Mouse (Mus musculus) limb, embryonic 15.5 days (tissue): ENCODE data around the gene Espl1. TPM values are rescaled to one million over a fixed set of nuclear protein-coding genes. Genes with fewer than 3 reads are reported as not detected.
A peak's percentile ranks its signal among the peaks of the same experiment; 100 is the strongest.

ENCODE experiments used
- ATAC-seq: fragments of 200-750 bp; cut with Nextera tagmentation; 2 replicates; pipeline ENCODE4 v1.8.0; 2017; ENCODE audit warnings: low read depth, moderate TSS enrichment; ENCODE audit not compliant: insufficient number of reproducible peaks, low FRiP score, low TSS enrichment
- H3K27ac ChIP-seq: fragments of 300-500 bp; sonication (generic); 2 replicates; pipeline ENCODE4 v1.5.1; 2015; ENCODE audit warnings: moderate library complexity, mild to moderate bottlenecking, inconsistent platforms
- H3K27me3 ChIP-seq: fragments of 300-500 bp; sonication (generic); 2 replicates; pipeline ENCODE4 v1.6.1; 2015; ENCODE audit warnings: inconsistent platforms
- H3K36me3 ChIP-seq: fragments of 300-500 bp; sonication (generic); 2 replicates; pipeline ENCODE4 v1.6.1; 2015; ENCODE audit warnings: inconsistent platforms
- H3K4me1 ChIP-seq: fragments of 300-500 bp; sonication (generic); 2 replicates; pipeline ENCODE4 v1.6.1; 2015; ENCODE audit warnings: inconsistent platforms
- H3K4me2 ChIP-seq: fragments of 300-500 bp; sonication (generic); 2 replicates; pipeline ENCODE4 v1.6.1; 2015; ENCODE audit warnings: mild to moderate bottlenecking, inconsistent platforms
- H3K4me3 ChIP-seq: fragments of 300-500 bp; sonication (generic); 2 replicates; pipeline ENCODE4 v1.5.1; 2015; ENCODE audit warnings: mild to moderate bottlenecking, inconsistent platforms
- H3K9ac ChIP-seq: fragments of 300-500 bp; sonication (generic); 2 replicates; pipeline ENCODE4 v1.6.1; 2015; ENCODE audit warnings: inconsistent platforms
- H3K9me3 ChIP-seq: fragments of 300-500 bp; sonication (generic); 2 replicates; pipeline ENCODE4 v1.6.1; 2016; ENCODE audit warnings: inconsistent platforms
- WGBS: fragments of 180-500 bp; shearing (Covaris S2); methylation state at CpG from one replicate; pipeline ENCODE4 v1.1.7; 2015; 5-methylcytosine and 5-hydroxymethylcytosine counted together
- polyA plus RNA-seq: library from polyadenylated mRNA; unstranded; fragments of >200 nt; fragmentation: Nextera tagmentation; extraction: Ambion mirVana; gene quantifications from 2 replicates; pipeline ENCODE4 v1.2.1, GENCODE M21; 2015

Gene Espl1
- 17.7 and 19.5 TPM in 2 replicates for polyA plus RNA-seq

DNA sequence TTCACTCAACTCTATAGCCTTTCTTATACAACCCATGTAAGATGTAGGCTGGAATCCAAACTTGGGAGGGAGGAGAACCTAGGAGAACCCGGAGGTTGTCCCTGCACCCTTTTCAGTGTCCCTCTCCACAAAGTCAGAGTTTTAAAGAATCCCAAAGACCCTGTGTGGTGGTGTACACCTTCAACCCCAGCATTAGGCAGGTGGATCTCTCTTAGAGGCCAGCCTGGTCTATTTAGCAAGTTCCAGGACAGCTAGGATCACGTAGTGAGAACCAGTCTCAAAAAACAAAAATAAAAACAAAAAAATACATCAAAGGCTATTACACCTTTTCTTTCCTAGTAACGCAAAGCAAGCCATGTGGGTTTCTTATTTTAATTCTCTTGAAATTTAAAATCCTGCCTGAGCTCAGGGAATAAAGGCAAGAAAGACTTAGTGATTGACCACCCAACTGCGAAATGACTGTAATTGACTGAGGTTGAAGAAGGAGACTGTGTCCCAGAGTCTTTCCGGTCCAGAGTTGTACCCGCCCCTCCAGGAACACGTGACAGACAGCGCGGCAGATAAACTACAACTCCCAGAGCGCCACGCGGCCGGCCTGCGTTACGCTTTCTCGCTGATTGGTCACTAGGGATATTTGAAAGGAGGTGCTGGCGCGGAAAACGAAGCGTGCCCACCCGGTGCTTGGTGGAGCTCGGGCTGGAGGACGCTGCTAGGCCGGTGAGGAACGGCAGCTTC lies at the start of gene Espl1:
Gene Espl1 (plus strand): TSS at position 634 of the 735 bp plus-strand sequence.
- H3K27me3 ChIP-seq: no peaks in the 10 kb centered on the region
- peaks cover 17% of the 10 kb centered on the region for H3K36me3 ChIP-seq
- H3K4me3 ChIP-seq: peak within 1 kb of the TSS; percentile 77
- H3K9ac ChIP-seq: peak within 1 kb of the TSS; percentile 47
- H3K9me3 ChIP-seq: no peaks in the 10 kb centered on the region
- H3K27ac ChIP-seq: no peak within 1 kb of the TSS
- peak; percentile 95 for ATAC-seq
- 6% methylated on average over 25 of the region's 25 CpGs for whole genome bisulfite sequencing
- peak within 1 kb of the TSS; percentile 92 for H3K4me2 ChIP-seq
- H3K4me1 ChIP-seq: peaks cover 7% of the 10 kb centered on the region

GRCm38 (mm10) chr15:102246866-102247251 lies 49.2 kb upstream of the Espl1 start:
- no peaks in the 10 kb centered on the region for H3K9me3 ChIP-seq
- peak overlapping the region; percentile 99 for H3K27ac ChIP-seq
- H3K4me3 ChIP-seq: peak overlapping the region; percentile 58
- peaks cover 83% of the 10 kb centered on the region for H3K4me1 ChIP-seq
- peaks cover 20% of the 10 kb centered on the region for H3K36me3 ChIP-seq
- 1% methylated on average over 30 of the region's 35 CpGs for WGBS
- peak; percentile 64 for ATAC-seq
- peak overlapping the region; percentile 85 for H3K4me2 ChIP-seq
- peak overlapping the region; percentile 18; the same call in 1 of the 2 replicates for H3K9ac ChIP-seq
- no peaks in the 10 kb centered on the region for H3K27me3 ChIP-seq

DNA sequence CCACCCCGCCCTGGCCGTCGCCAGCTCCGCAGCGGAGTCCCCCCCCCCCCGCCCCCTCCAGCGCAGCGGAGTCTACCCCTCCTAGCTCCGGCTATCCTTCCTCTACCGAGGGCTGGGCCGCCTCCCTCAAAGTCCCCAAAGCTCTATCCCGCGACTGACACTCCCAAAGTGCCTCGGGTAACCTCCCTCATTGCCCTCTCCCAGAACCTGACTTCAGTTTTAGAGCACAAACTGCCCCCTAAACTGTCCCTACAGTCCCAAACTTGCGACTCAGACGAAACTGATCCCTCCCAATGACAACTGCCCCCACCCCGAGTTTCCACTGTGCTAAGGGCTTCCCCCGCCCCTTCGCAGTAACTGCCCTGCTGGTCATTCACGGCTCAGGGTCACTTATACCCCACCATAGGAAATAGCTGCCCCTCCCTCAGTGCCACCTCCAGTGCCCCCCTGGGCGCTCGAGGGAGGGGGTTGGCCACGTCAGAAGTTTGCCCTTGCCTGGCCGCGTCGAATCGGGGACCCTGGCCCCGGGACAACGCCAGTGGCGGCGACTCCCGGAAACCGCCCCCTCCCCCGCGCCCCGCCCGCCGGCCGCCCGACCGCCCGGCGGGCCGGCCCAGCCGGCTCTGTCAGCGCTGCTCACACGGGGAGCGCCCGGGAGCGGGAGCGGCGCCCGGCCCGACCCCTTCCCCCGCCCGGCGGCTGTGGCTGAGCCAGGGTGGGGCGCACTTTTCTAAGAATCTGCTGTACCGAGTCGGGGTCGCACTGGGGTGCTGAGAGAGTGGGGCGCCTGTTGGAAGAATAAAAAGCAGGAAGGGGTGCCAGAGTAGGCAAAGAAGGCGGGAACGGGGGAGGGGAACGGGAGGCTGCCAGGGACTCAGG lies 48.6 kb upstream of the Espl1 start:
- peak; percentile 44 for ATAC-seq
- 0% methylated on average over 46 of the region's 65 CpGs for WGBS
- Histone ChIP-seq H3K4me3 (peak overlapping the region; percentile 58), H3K4me1 (peaks cover 83% of the 10 kb centered on the region), H3K4me2 (peak overlapping the region; percentile 85), H3K9me3 (no peaks in the 10 kb centered on the region), H3K27ac (peak overlapping the region; percentile 99), H3K36me3 (peaks cover 25% of the 10 kb centered on the region), H3K27me3 (no peaks in the 10 kb centered on the region), H3K9ac (peak overlapping the region; percentile 43)

DNA sequence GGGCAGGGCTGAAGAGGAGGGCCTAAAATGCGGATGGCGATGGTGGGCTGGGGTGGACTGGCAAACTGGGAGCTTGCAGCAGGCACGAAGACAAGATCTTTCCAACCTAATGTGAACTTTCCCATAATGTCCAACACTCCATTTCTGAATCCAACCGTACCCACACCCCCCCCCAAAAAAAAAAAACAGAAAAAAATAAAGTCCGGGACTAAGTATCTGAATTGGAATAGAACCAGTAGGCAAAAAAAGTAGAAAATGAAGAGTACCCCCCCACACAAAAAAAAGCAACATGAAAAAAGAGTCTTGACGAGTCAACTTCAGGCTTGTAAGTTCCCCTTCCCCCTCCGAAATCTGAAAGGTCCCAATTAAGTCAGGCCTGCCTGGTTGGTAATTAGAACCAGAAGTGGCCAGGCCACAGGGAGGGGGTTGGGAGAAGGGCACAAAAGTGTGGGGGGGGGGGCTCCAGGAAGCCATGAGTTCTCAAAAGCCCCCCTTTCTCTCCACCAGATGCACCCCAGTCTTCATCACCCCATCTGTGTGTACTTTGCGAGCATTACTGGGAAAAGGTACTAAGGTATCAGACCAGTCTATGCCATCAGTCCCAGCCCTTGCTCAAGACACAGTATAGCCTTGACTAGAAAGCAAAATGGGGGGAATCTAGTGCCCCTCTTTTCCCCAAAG lies 47.8 kb upstream of the Espl1 start:
- peaks cover 80% of the 10 kb centered on the region for H3K4me1 ChIP-seq
- H3K9me3 ChIP-seq: no peaks in the 10 kb centered on the region
- peak overlapping the region; percentile 85 for H3K4me2 ChIP-seq
- no peak for ATAC-seq
- H3K27me3 ChIP-seq: no peaks in the 10 kb centered on the region
- 2% methylated on average over 8 of the region's 8 CpGs for WGBS
- peak overlapping the region; percentile 99 for H3K27ac ChIP-seq
- H3K9ac ChIP-seq: 0 out of 2 replicates have a peak overlapping the region, but pooled peaks have one; percentile 10
- peaks cover 24% of the 10 kb centered on the region for H3K36me3 ChIP-seq
- H3K4me3 ChIP-seq: peak overlapping the region; percentile 58

DNA sequence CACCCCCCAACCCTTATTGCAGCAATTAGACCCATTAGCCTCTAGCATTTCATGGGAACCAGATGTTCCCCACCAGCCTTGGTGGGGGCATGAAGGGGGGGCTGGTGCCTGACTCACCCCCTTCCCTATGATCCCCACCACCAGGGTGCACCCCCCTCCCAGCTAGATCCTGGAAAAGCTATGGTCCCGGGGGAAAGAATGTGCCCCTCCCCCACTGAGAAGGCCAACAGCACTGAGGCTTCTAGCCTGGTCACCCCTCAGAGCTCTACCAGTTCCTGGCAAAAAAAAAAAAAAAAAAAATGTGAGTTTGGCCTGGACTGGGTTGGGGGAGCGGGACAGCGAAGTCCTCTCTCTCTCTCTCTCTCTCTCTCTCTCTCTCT lies 47.3 kb upstream of the Espl1 start:
- no peak for ATAC-seq
- H3K4me2 ChIP-seq: peak overlapping the region; percentile 85

DNA sequence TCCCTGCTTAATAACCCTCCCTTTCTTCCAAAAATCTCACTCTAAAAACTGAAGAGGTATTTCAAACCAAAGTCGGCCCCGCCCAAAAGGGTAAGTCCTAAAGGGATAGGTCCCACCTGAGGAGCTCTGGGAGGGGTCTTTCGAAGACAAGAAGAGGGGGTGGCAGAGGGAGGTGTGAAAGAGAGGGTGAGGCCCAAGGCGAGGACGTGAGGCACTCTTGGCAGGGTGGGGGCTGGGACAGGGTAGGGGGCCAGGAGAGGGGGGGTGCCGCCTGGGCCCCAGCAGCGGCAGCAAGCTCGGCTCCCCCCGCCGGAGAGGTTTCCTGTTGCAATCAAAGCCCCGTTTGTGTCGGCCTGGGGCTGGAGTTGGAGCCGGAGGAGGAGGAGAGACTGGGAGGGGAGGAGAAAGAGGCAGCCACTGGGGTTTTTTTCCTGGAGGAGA lies 46.8 kb upstream of the Espl1 start:
- H3K4me2 ChIP-seq: peak overlapping the region; percentile 85
- WGBS: 1% methylated on average over 13 of the region's 13 CpGs
- H3K9ac ChIP-seq: no peak overlapping the region
- H3K27me3 ChIP-seq: no peaks in the 10 kb centered on the region
- H3K36me3 ChIP-seq: peaks cover 32% of the 10 kb centered on the region
- H3K4me1 ChIP-seq: peaks cover 79% of the 10 kb centered on the region
- peak; percentile 15; the same call in 1 of the 2 replicates for ATAC-seq
- no peaks in the 10 kb centered on the region for H3K9me3 ChIP-seq
- peak overlapping the region; percentile 58 for H3K4me3 ChIP-seq
- peak overlapping the region; percentile 99 for H3K27ac ChIP-seq

More for the DNA sequence above, 47.3 kb upstream of the Espl1 start:
- Histone ChIP-seq H3K4me3 (peak overlapping the region; percentile 58), H3K36me3 (peaks cover 28% of the 10 kb centered on the region), H3K9ac (peak overlapping the region; percentile 10; the same call in 1 of the 2 replicates), H3K27ac (peak overlapping the region; percentile 99), H3K9me3 (no peaks in the 10 kb centered on the region), H3K27me3 (no peaks in the 10 kb centered on the region), H3K4me1 (peaks cover 79% of the 10 kb centered on the region)
- WGBS: 6% methylated on average over 3 of the region's 3 CpGs

DNA sequence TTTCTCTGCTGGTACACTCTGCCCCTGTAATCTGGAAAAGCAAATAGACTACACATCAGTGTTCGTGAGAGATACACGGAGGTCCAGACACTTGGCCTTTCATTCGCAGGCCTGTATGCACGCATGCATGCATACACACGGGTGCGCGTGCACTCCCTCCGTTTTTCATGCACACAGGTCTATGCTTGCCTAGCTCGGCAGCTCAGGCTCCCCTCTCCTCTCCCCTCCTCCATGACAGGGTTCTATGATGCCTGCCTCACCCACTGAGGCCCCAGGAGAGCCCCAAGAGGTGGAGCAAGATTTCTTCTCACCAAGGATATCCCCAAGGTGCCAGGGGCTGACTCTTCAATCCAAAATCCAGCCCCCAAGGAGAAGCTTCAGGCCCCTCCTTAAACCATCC lies 46.1 kb upstream of the Espl1 start:
- WGBS: 22% methylated on average over 9 of the region's 9 CpGs
- H3K36me3 ChIP-seq: peaks cover 32% of the 10 kb centered on the region
- peak overlapping the region; percentile 85 for H3K4me2 ChIP-seq
- H3K9ac ChIP-seq: peak overlapping the region; percentile 8; the same call in 1 of the 2 replicates
- no peak for ATAC-seq
- no peaks in the 10 kb centered on the region for H3K9me3 ChIP-seq
- no peaks in the 10 kb centered on the region for H3K27me3 ChIP-seq
- peaks cover 80% of the 10 kb centered on the region for H3K4me1 ChIP-seq
- H3K27ac ChIP-seq: peak overlapping the region; percentile 99
- H3K4me3 ChIP-seq: peak overlapping the region; percentile 58

- Histone ChIP-seq H3K27ac (peak overlapping the region; percentile 99), H3K27me3 (no peaks in the 10 kb centered on the region), H3K9ac (no peak overlapping the region), H3K36me3 (peaks cover 32% of the 10 kb centered on the region), H3K4me2 (peak overlapping the region; percentile 85), H3K4me1 (peaks cover 81% of the 10 kb centered on the region), H3K4me3 (0 out of 2 replicates have a peak overlapping the region, but pooled peaks have one; percentile 58), H3K9me3 (no peaks in the 10 kb centered on the region)
- WGBS: 46% methylated on average over 5 of the region's 5 CpGs
- no peak for ATAC-seq
Measured at GRCm38 (mm10) chr15:102250521-102250920, 45.5 kb upstream of the Espl1 start.

DNA sequence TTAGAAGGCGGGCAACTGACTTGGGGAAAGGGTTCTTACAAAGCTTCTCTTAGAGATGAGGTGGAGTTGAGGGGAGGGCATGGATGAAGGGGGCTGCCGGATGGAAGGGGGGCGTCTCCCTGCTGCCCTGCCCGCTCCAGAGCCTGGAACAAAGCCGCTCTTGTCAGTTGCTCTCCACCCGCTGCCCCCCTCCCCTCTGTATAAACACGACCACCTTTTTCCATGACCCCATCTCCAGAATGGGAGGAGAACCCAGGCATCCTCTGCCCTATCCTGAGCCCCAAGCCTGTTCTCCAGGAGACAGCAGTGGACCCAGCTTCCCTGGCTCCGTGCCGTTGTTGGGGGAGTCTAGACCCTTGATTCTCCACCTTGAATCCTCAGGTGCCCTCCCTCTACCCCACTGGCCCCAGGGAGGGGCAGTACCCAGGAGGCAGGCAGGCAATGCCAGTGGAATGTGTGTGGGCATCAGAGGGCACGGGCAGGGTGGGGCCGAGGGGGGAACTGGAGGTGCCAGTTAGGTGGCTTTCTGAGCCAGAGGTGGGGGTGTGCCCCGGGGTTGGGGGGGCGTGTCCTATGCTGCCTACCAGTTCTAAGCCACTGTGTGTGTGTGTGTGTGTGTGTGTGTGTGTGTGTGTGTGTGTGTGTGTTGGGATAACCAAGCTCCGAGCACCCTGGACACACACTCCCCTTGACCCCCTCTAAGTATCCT lies 40.4 kb upstream of the Espl1 start:
- Histone ChIP-seq H3K9me3 (no peaks in the 10 kb centered on the region), H3K9ac (peak overlapping the region; percentile 92), H3K4me2 (peak overlapping the region; percentile 81), H3K4me3 (peak overlapping the region; percentile 79), H3K36me3 (peaks cover 29% of the 10 kb centered on the region), H3K4me1 (peaks cover 78% of the 10 kb centered on the region), H3K27ac (peak overlapping the region; percentile 98), H3K27me3 (no peaks in the 10 kb centered on the region)
- 27% methylated on average over 13 of the region's 14 CpGs for WGBS
- peak; percentile 61 for ATAC-seq

DNA sequence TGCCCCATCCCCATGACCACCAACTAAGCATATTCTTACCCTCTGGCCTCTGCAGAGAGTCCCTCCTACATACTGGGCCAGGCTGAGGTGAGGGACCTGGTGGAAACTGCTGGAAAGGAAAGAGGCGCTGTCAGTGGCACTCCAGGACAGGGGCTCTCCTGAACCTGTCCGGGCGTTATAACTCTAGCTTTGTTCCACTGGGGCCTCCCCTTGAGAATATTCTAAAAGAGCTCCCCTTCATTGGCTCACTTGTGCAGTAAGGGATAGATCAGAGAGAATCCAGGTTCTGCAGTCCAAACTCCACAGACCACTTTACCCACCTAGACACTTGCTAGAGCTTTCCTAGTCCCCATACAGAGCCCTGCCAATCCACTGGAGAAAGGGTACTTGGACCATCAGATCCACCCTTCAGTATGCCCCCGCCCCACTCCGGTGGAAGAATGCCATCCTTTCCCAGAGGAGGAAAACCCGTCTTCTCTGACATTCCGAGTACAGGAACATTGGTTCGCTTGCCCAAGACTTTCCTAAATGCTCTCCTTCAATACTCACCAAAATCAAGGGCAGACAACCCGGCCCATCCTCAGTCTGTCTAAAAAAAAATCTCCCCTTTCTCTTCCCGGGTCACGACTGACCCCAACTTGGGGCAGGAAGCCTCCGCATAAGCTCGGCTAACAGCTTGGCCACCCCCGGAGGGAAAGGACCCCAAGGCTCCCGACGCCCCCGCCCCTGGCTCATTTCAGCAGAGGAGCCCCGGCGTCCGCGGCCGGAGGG lies 39.5 kb upstream of the Espl1 start:
- Histone ChIP-seq H3K4me2 (peak overlapping the region; percentile 81), H3K27ac (peak overlapping the region; percentile 98), H3K4me1 (peaks cover 72% of the 10 kb centered on the region), H3K27me3 (no peaks in the 10 kb centered on the region), H3K36me3 (peaks cover 20% of the 10 kb centered on the region), H3K9me3 (no peaks in the 10 kb centered on the region), H3K4me3 (peak overlapping the region; percentile 79), H3K9ac (peak overlapping the region; percentile 92)
- 4% methylated on average over 22 of the region's 22 CpGs for WGBS
- no peak for ATAC-seq
